Mouse (Mus musculus) stomach, embryonic 15.5 days (tissue): Measurements from ENCODE around the gene Hist1h3a. TPM values are rescaled to one million over a fixed set of nuclear protein-coding genes. Genes with fewer than 3 reads are reported as not detected.
A peak's percentile ranks its signal among the peaks of the same experiment; 100 is the strongest.
"Not testable (repeated sequence)": the region's sequence is repeated elsewhere in the genome, so short reads cannot be mapped to it uniquely, and the experiment has no call there.

ENCODE experiments used
- ATAC-seq: fragments of 200-750 bp; cut with Nextera tagmentation; 2 replicates; pipeline ENCODE4 v1.8.0; 2017; ENCODE audit warnings: low read depth, moderate number of reproducible peaks, moderate TSS enrichment; ENCODE audit not compliant: insufficient read depth, low FRiP score
- H3K27ac ChIP-seq: fragments of 300-500 bp; sonication (generic); 2 replicates; pipeline ENCODE4 v1.5.1; 2015; ENCODE audit warnings: mild to moderate bottlenecking, inconsistent platforms
- H3K27me3 ChIP-seq: fragments of 300-500 bp; sonication (generic); replicated peaks from 2 replicates; pipeline ENCODE4 v1.6.1; 2015; ENCODE audit warnings: inconsistent platforms
- H3K36me3 ChIP-seq: fragments of 300-500 bp; sonication (generic); 2 replicates; pipeline ENCODE4 v1.6.1; 2015; ENCODE audit warnings: inconsistent platforms
- H3K4me1 ChIP-seq: fragments of 300-500 bp; sonication (generic); 2 replicates; pipeline ENCODE4 v1.6.1; 2015; ENCODE audit warnings: inconsistent platforms
- H3K4me2 ChIP-seq: fragments of 300-500 bp; sonication (generic); 2 replicates; pipeline ENCODE4 v1.6.1; 2015; ENCODE audit warnings: mild to moderate bottlenecking, inconsistent platforms
- H3K4me3 ChIP-seq: fragments of 300-500 bp; sonication (generic); replicated peaks from 2 replicates; pipeline ENCODE4 v1.5.1; 2015; ENCODE audit warnings: inconsistent platforms
- H3K9ac ChIP-seq: fragments of 300-500 bp; sonication (generic); 2 replicates; pipeline ENCODE4 v1.6.1; 2015; ENCODE audit warnings: inconsistent platforms
- H3K9me3 ChIP-seq: fragments of 300-500 bp; sonication (generic); 2 replicates; pipeline ENCODE4 v1.6.1; 2016; ENCODE audit warnings: inconsistent platforms
- WGBS: fragments of 180-500 bp; shearing (Covaris S2); methylation state at CpG from one replicate; pipeline ENCODE4 v1.1.7; 2015; 5-methylcytosine and 5-hydroxymethylcytosine counted together
- polyA plus RNA-seq: library from polyadenylated mRNA; unstranded; fragments of >200 nt; fragmentation: Nextera tagmentation; extraction: Ambion mirVana; gene quantifications from 2 replicates; pipeline ENCODE4 v1.2.1, GENCODE M21; 2015

Gene Hist1h3a
- polyA plus RNA-seq, 1 experiment from 2014 or later, result 6.9 TPM

- ATAC-seq, result peak; percentile 91
- H3K4me1 ChIP-seq, result no peaks in the 10 kb centered on the region
- H3K4me3 ChIP-seq, result peak within 1 kb of the TSS; percentile 64
- H3K9me3 ChIP-seq, result no peaks in the 10 kb centered on the region
- H3K4me2 ChIP-seq, result peak within 1 kb of the TSS; percentile 95
- WGBS, result under 1% methylated on average over 38 of the region's 38 CpGs
- H3K27me3 ChIP-seq, result no peaks in the 10 kb centered on the region
- peak within 1 kb of the TSS; percentile 91 for H3K9ac ChIP-seq
- no peaks in the 10 kb centered on the region for H3K36me3 ChIP-seq
- peak within 1 kb of the TSS; percentile 99 for H3K27ac ChIP-seq
These were observed 23.5 kb downstream of the Hist1h3a start, which contains the start of gene Hist1h1c for GRCm38 (mm10) chr13:23738677-23739068. Hist1h1c (plus strand) TSS chr13:23738808.

- Histone ChIP-seq H3K27me3 (no peaks in the 10 kb centered on the region), H3K4me3 (peak overlapping the region; percentile 64; the same call in 1 of the 2 replicates), H3K27ac (peak overlapping the region; percentile 99), H3K9me3 (no peaks in the 10 kb centered on the region), H3K4me2 (peak overlapping the region; percentile 95), H3K9ac (no peak overlapping the region), H3K36me3 (no peaks in the 10 kb centered on the region), H3K4me1 (no peaks in the 10 kb centered on the region)
- no peak for ATAC-seq
- WGBS, result 25% methylated on average over 4 of the region's 4 CpGs
These were observed 24.1 kb downstream of the Hist1h3a start for GRCm38 (mm10) chr13:23738041-23738440.

- no peaks in the 10 kb centered on the region for H3K27me3 ChIP-seq
- no peaks in the 10 kb centered on the region for H3K36me3 ChIP-seq
- no peaks in the 10 kb centered on the region for H3K4me1 ChIP-seq
- WGBS, result 88% methylated on average over 5 of the region's 5 CpGs
- no peak overlapping the region for H3K27ac ChIP-seq
- no peak overlapping the region for H3K9ac ChIP-seq
- H3K9me3 ChIP-seq, result no peaks in the 10 kb centered on the region
- no peak overlapping the region for H3K4me2 ChIP-seq
- no peak overlapping the region for H3K4me3 ChIP-seq
- no peak for ATAC-seq
These were observed 25.1 kb downstream of the Hist1h3a start for GRCm38 (mm10) chr13:23737091-23737490.

DNA sequence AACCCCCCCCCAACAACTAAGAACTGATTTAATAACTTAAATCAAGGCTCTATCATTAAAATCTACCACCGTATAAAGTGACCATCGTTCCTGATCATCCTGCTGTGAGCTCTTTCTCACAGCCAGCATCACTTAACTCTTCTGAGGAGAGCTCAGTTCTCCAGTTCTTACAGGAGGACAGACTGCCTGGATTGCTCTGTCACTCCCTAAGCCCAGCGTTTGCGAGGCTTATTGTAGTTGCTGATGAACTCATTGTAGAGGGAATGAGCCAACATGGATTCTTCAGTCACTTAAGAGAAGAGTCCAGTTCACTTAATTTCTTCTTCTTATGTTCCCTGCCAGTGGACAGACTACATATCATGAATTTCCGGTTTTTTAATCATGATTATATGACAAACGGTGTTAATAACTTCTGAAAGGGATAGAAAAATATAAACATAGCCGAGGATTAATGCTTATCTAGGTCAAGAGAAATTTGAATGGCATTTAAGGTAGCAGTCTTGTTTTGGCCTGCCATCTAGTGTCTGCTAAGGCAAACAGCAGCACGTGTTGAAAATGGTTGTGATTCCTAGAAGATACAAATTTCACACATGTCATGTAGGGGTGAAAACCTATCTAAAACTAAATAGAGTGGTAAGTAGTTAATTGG lies 29.9 kb downstream of the Hist1h3a start:
- Histone ChIP-seq H3K27me3 (no peaks in the 10 kb centered on the region), H3K9ac (no peak overlapping the region)
- 25% methylated on average over 8 of the region's 8 CpGs for WGBS

GRCm38 (mm10) chr13:23730479-23730878 lies 31.7 kb downstream of the Hist1h3a start:
- Histone ChIP-seq H3K27me3 (no peaks in the 10 kb centered on the region), H3K4me2 (no peak overlapping the region), H3K36me3 (no peaks in the 10 kb centered on the region), H3K27ac (no peak overlapping the region), H3K4me3 (no peak overlapping the region), H3K9ac (no peak overlapping the region), H3K9me3 (no peaks in the 10 kb centered on the region), H3K4me1 (no peaks in the 10 kb centered on the region)
- peak; percentile 72 for ATAC-seq
- 18% methylated on average over 8 of the region's 8 CpGs for WGBS

More for the DNA sequence above, 29.9 kb downstream of the Hist1h3a start:
- Histone ChIP-seq H3K36me3 (no peaks in the 10 kb centered on the region), H3K9me3 (no peaks in the 10 kb centered on the region), H3K4me1 (no peaks in the 10 kb centered on the region), H3K27ac (no peak overlapping the region), H3K4me2 (no peak overlapping the region), H3K4me3 (no peak overlapping the region)
- ATAC-seq, result no peak

- Histone ChIP-seq H3K27me3 (no peaks in the 10 kb centered on the region), H3K36me3 (no peaks in the 10 kb centered on the region), H3K9me3 (no peaks in the 10 kb centered on the region), H3K4me2 (no peak overlapping the region), H3K27ac (no peak overlapping the region), H3K4me3 (no peak overlapping the region), H3K9ac (no peak overlapping the region), H3K4me1 (no peaks in the 10 kb centered on the region)
- ATAC-seq, result no peak
- WGBS, result 90% methylated on average over 5 of the region's 5 CpGs
These were observed 32.5 kb downstream of the Hist1h3a start for GRCm38 (mm10) chr13:23729706-23730105.

GRCm38 (mm10) chr13:23729192-23729525 lies 33.0 kb downstream of the Hist1h3a start:
- Histone ChIP-seq H3K4me2 (no peak overlapping the region), H3K27ac (peak overlapping the region; percentile 4; the same call in 1 of the 2 replicates), H3K4me3 (no peak overlapping the region), H3K36me3 (no peaks in the 10 kb centered on the region), H3K27me3 (no peaks in the 10 kb centered on the region), H3K4me1 (no peaks in the 10 kb centered on the region), H3K9me3 (no peaks in the 10 kb centered on the region), H3K9ac (no peak overlapping the region)
- 89% methylated on average over 9 of the region's 9 CpGs for WGBS
- ATAC-seq, result no peak

DNA sequence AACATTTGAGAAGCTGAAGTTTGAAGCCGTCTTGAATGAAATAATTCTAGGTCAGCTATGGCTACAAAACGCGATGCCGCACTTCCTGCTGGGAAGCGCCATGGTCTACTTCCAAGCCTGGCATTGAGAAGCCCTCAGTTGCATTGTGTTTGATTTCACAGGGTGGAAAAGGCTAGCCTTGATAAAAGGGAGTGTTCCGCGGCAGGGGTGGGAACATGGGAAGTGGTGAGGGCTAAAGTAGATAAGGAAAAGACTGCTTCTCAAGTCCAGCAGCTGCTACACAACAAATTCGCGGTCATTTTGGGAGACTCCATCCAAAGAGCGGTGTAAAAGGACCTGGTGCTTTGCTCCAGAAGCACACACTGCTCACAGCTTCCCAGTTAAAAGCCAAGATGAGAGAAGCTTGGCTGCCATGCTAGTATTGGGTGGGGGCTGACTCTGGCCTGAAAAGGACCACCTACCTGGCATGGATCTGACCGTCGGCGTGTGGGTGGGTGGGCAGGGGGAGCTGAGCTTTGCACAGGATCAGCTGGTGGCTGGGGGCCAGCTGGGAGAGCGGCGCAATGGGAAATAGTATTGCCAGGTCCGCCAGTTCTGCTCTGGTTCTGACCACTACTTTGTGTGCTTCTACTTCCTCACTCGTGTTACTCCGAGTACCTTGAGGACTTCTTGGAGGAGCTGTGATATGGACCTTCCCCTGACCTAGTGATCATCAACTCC lies 33.6 kb downstream of the Hist1h3a start:
- ATAC-seq, result no peak
- Histone ChIP-seq H3K27ac (peak overlapping the region; percentile 4; the same call in 1 of the 2 replicates), H3K36me3 (no peaks in the 10 kb centered on the region), H3K9me3 (no peaks in the 10 kb centered on the region), H3K4me2 (no peak overlapping the region), H3K9ac (no peak overlapping the region), H3K27me3 (no peaks in the 10 kb centered on the region), H3K4me1 (no peaks in the 10 kb centered on the region), H3K4me3 (no peak overlapping the region)
- 81% methylated on average over 18 of the region's 18 CpGs for WGBS

DNA sequence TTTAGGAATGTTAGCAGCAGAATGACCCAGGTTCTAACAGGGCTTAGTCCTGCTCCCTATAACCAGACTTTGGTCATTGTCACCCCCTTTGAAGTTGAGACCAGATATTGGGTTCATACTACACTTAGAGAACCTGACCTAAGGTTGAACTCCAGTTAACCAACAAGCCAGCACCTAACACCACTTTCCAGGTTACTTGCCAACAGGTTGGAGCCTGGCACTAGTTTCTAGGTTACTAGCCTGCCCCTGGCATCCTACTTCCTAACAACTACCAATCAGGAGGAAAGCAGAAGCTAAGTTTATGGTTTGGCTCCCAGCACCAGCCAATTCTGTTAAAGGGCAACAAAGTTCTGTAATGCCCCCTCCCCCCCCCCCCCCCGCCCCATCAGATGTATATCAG lies 37.0 kb downstream of the Hist1h3a start:
- Histone ChIP-seq H3K9ac (no peak overlapping the region), H3K4me3 (no peak overlapping the region), H3K27ac (no peak overlapping the region), H3K9me3 (no peaks in the 10 kb centered on the region), H3K36me3 (no peaks in the 10 kb centered on the region), H3K27me3 (no peaks in the 10 kb centered on the region), H3K4me2 (no peak overlapping the region), H3K4me1 (no peaks in the 10 kb centered on the region)
- no peak for ATAC-seq
- WGBS, result no CpG with 5 or more reads among the region's 1 CpGs

GRCm38 (mm10) chr13:23724239-23724638 lies 37.9 kb downstream of the Hist1h3a start:
- H3K27ac ChIP-seq, result no peak overlapping the region
- H3K4me1 ChIP-seq, result no peaks in the 10 kb centered on the region
- WGBS, result 71% methylated on average over 4 of the region's 4 CpGs
- H3K4me2 ChIP-seq, result no peak overlapping the region
- H3K27me3 ChIP-seq, result no peaks in the 10 kb centered on the region
- no peak overlapping the region for H3K4me3 ChIP-seq
- ATAC-seq, result no peak
- H3K36me3 ChIP-seq, result no peaks in the 10 kb centered on the region
- H3K9me3 ChIP-seq, result no peaks in the 10 kb centered on the region
- H3K9ac ChIP-seq, result no peak overlapping the region

- WGBS, result 20% methylated on average over 2 of the region's 2 CpGs
- H3K9ac ChIP-seq, ATAC-seq, H3K4me3 ChIP-seq, H3K4me1 ChIP-seq, H3K27ac ChIP-seq, H3K36me3 ChIP-seq, H3K4me2 ChIP-seq, H3K9me3 ChIP-seq, H3K27me3 ChIP-seq: not testable (repeated sequence)
These were observed 44.5 kb downstream of the Hist1h3a start for GRCm38 (mm10) chr13:23717593-23718245.

DNA sequence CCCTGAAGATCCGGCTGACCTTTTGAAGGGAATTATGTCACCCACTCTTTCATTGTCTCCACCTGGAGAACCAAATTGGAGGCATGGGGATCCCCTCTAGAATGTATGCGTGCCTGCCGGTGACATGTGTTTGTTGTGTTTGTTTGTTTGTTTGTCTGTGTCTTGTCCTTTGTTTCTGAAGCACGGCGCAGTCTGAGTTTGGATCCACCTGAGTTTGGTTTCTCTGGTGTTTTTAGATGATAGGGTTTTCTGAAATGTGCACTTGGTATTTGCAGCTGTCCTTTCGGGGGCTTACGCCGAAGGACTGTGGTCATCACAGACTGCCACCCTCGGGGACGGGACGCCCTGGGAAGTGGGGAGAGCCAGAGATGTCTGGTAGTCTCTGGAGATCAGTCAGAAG lies 45.0 kb downstream of the Hist1h3a start:
- Histone ChIP-seq H3K4me3 (no peak overlapping the region), H3K36me3 (no peaks in the 10 kb centered on the region), H3K27me3 (no peaks in the 10 kb centered on the region), H3K27ac (no peak overlapping the region), H3K9me3 (no peaks in the 10 kb centered on the region), H3K4me1 (no peaks in the 10 kb centered on the region), H3K4me2 (no peak overlapping the region), H3K9ac (no peak overlapping the region)
- no peak for ATAC-seq
- WGBS, result 50% methylated on average over 11 of the region's 11 CpGs
